Mouse (Mus musculus): ENCODE data around the gene Rasgrf1. TPM values are rescaled to one million over a fixed set of nuclear protein-coding genes. Genes with fewer than 3 reads are reported as not detected.
A peak's percentile ranks its signal among the peaks of the same experiment; 100 is the strongest.
"Not testable (repeated sequence)": the region's sequence is repeated elsewhere in the genome, so short reads cannot be mapped to it uniquely, and the experiment has no call there.

Rasgrf1 gene
- polyA plus RNA-seq, 1 experiment from 2014 or later, result 0.02 TPM

- H3K27ac ChIP-seq (ENCODE audit: low read length), result peak overlapping the region; percentile 73
- no peaks in the 10 kb centered on the region for H3K36me3 ChIP-seq (ENCODE audit: control insufficient read depth, insufficient read depth)
- no peaks in the 10 kb centered on the region; the same call in none of the 2 replicates for H3K27me3 ChIP-seq (ENCODE audit: control insufficient read depth, insufficient read depth, low read depth, low read length)
- peak overlapping the region; percentile 58 for H3K4me3 ChIP-seq (ENCODE audit: low read depth, low read length)
- H3K9ac ChIP-seq (ENCODE audit: low read depth, low read length), result peak overlapping the region; percentile 55
- peak; percentile 88 for ATAC-seq (ENCODE audit: low read depth)
- H3K9me3 ChIP-seq (replicated peaks; ENCODE audit: control insufficient read depth, low read length), result no peaks in the 10 kb centered on the region
- H3K4me2 ChIP-seq (ENCODE audit: low read depth, low read length), result peak overlapping the region; percentile 42
- under 1% methylated on average over 37 of the region's 37 CpGs for WGBS (ENCODE audit: insufficient replicate concordance)
- no peaks in the 10 kb centered on the region for H3K4me1 ChIP-seq (ENCODE audit: control insufficient read depth, low read depth, low read length)
Measured at GRCm38 (mm10) chr9:90054371-90055145, 144.8 kb downstream of the Rasgrf1 start.

- Histone ChIP-seq H3K4me3 (ENCODE audit: low read depth, low read length) (peak overlapping the region; percentile 58), H3K4me1 (ENCODE audit: control insufficient read depth, low read depth, low read length) (no peaks in the 10 kb centered on the region), H3K9ac (ENCODE audit: low read depth, low read length) (no peak overlapping the region), H3K4me2 (ENCODE audit: low read depth, low read length) (peak overlapping the region; percentile 42), H3K27me3 (ENCODE audit: control insufficient read depth, insufficient read depth, low read depth, low read length) (no peaks in the 10 kb centered on the region; the same call in none of the 2 replicates), H3K27ac (ENCODE audit: low read length) (no peak overlapping the region), H3K9me3 (replicated peaks; ENCODE audit: control insufficient read depth, low read length) (no peaks in the 10 kb centered on the region), H3K36me3 (ENCODE audit: control insufficient read depth, insufficient read depth) (no peaks in the 10 kb centered on the region)
- ATAC-seq (ENCODE audit: low read depth), result no peak
- 32% methylated on average over 5 of the region's 5 CpGs for WGBS (ENCODE audit: insufficient replicate concordance)
Measured at GRCm38 (mm10) chr9:90055409-90055808, 145.7 kb downstream of the Rasgrf1 start.

GRCm38 (mm10) chr9:90055911-90056310 lies 146.2 kb downstream of the Rasgrf1 start:
- Histone ChIP-seq H3K4me3 (ENCODE audit: low read depth, low read length) (peak overlapping the region; percentile 58), H3K9me3 (replicated peaks; ENCODE audit: control insufficient read depth, low read length) (no peaks in the 10 kb centered on the region), H3K9ac (ENCODE audit: low read depth, low read length) (no peak overlapping the region), H3K4me2 (ENCODE audit: low read depth, low read length) (peak overlapping the region; percentile 42; the same call in 1 of the 2 replicates), H3K36me3 (ENCODE audit: control insufficient read depth, insufficient read depth) (no peaks in the 10 kb centered on the region), H3K27me3 (ENCODE audit: control insufficient read depth, insufficient read depth, low read depth, low read length) (no peaks in the 10 kb centered on the region; the same call in none of the 2 replicates), H3K27ac (ENCODE audit: low read length) (no peak overlapping the region), H3K4me1 (ENCODE audit: control insufficient read depth, low read depth, low read length) (no peaks in the 10 kb centered on the region)
- ATAC-seq (ENCODE audit: low read depth), result no peak
- WGBS (ENCODE audit: insufficient replicate concordance), result 55% methylated on average over 3 of the region's 3 CpGs

GRCm38 (mm10) chr9:90056716-90057115 lies 147.0 kb downstream of the Rasgrf1 start:
- 36% methylated on average over 2 of the region's 2 CpGs for WGBS (ENCODE audit: insufficient replicate concordance)
- ATAC-seq (ENCODE audit: low read depth), result no peak

GRCm38 (mm10) chr9:90059828-90060573 lies 150.3 kb downstream of the Rasgrf1 start:
- no peak overlapping the region for H3K4me3 ChIP-seq (ENCODE audit: low read depth, low read length)
- H3K36me3 ChIP-seq (ENCODE audit: control insufficient read depth, insufficient read depth), result no peaks in the 10 kb centered on the region
- 52% methylated on average over 9 of the region's 9 CpGs for WGBS (ENCODE audit: insufficient replicate concordance)
- H3K9me3 ChIP-seq (replicated peaks; ENCODE audit: control insufficient read depth, low read length), result no peaks in the 10 kb centered on the region
- no peaks in the 10 kb centered on the region for H3K4me1 ChIP-seq (ENCODE audit: control insufficient read depth, low read depth, low read length)
- no peaks in the 10 kb centered on the region for H3K27me3 ChIP-seq (ENCODE audit: control insufficient read depth, insufficient read depth, low read depth, low read length)
- H3K9ac ChIP-seq (ENCODE audit: low read depth, low read length), result no peak overlapping the region
- ATAC-seq (ENCODE audit: low read depth), result no peak
- H3K27ac ChIP-seq (ENCODE audit: low read length), result no peak overlapping the region; the same call in 1 of the 2 replicates
- H3K4me2 ChIP-seq (ENCODE audit: low read depth, low read length), result no peak overlapping the region

More at GRCm38 (mm10) chr9:90056716-90057115, 147.0 kb downstream of the Rasgrf1 start:
- no peak overlapping the region for H3K9ac ChIP-seq (ENCODE audit: low read depth, low read length)
- no peaks in the 10 kb centered on the region for H3K4me1 ChIP-seq (ENCODE audit: control insufficient read depth, low read depth, low read length)
- H3K4me2 ChIP-seq (ENCODE audit: low read depth, low read length), result no peak overlapping the region
- no peak overlapping the region for H3K27ac ChIP-seq (ENCODE audit: low read length)
- H3K9me3 ChIP-seq (replicated peaks; ENCODE audit: control insufficient read depth, low read length), result no peaks in the 10 kb centered on the region
- no peaks in the 10 kb centered on the region for H3K36me3 ChIP-seq (ENCODE audit: control insufficient read depth, insufficient read depth)
- H3K4me3 ChIP-seq (ENCODE audit: low read depth, low read length), result no peak overlapping the region
- no peaks in the 10 kb centered on the region; the same call in none of the 2 replicates for H3K27me3 ChIP-seq (ENCODE audit: control insufficient read depth, insufficient read depth, low read depth, low read length)

- no peak overlapping the region for H3K4me2 ChIP-seq (ENCODE audit: low read depth, low read length)
- no peak overlapping the region for H3K9ac ChIP-seq (ENCODE audit: low read depth, low read length)
- ATAC-seq (ENCODE audit: low read depth), result no peak
- no peaks in the 10 kb centered on the region for H3K36me3 ChIP-seq (ENCODE audit: control insufficient read depth, insufficient read depth)
- H3K4me3 ChIP-seq (ENCODE audit: low read depth, low read length), result no peak overlapping the region
- no peak overlapping the region; the same call in 1 of the 2 replicates for H3K27ac ChIP-seq (ENCODE audit: low read length)
- no peaks in the 10 kb centered on the region for H3K4me1 ChIP-seq (ENCODE audit: control insufficient read depth, low read depth, low read length)
- 62% methylated on average over 2 of the region's 2 CpGs for WGBS (ENCODE audit: insufficient replicate concordance)
- H3K9me3 ChIP-seq (replicated peaks; ENCODE audit: control insufficient read depth, low read length), result no peaks in the 10 kb centered on the region
- H3K27me3 ChIP-seq (ENCODE audit: control insufficient read depth, insufficient read depth, low read depth, low read length), result no peaks in the 10 kb centered on the region
Measured at GRCm38 (mm10) chr9:90060574-90060875, 150.8 kb downstream of the Rasgrf1 start.

- not testable (repeated sequence) for H3K4me3 ChIP-seq (ENCODE audit: low read depth, low read length); ATAC-seq (ENCODE audit: low read depth); H3K4me1 ChIP-seq (ENCODE audit: control insufficient read depth, low read depth, low read length); H3K4me2 ChIP-seq (ENCODE audit: low read depth, low read length); H3K9ac ChIP-seq (ENCODE audit: low read depth, low read length); H3K9me3 ChIP-seq (replicated peaks; ENCODE audit: control insufficient read depth, low read length); H3K36me3 ChIP-seq (ENCODE audit: control insufficient read depth, insufficient read depth); H3K27ac ChIP-seq (ENCODE audit: low read length); H3K27me3 ChIP-seq (ENCODE audit: control insufficient read depth, insufficient read depth, low read depth, low read length)
- WGBS (ENCODE audit: insufficient replicate concordance), result 62% methylated on average over 5 of the region's 5 CpGs
Measured at GRCm38 (mm10) chr9:90060932-90061331, 151.2 kb downstream of the Rasgrf1 start.

GRCm38 (mm10) chr9:90067341-90067740 lies 157.6 kb downstream of the Rasgrf1 start:
- Histone ChIP-seq H3K27ac (ENCODE audit: low read length) (no peak overlapping the region), H3K27me3 (ENCODE audit: control insufficient read depth, insufficient read depth, low read depth, low read length) (no peaks in the 10 kb centered on the region), H3K36me3 (ENCODE audit: control insufficient read depth, insufficient read depth) (no peaks in the 10 kb centered on the region), H3K4me2 (ENCODE audit: low read depth, low read length) (no peak overlapping the region), H3K9ac (ENCODE audit: low read depth, low read length) (no peak overlapping the region), H3K4me3 (ENCODE audit: low read depth, low read length) (no peak overlapping the region), H3K4me1 (ENCODE audit: control insufficient read depth, low read depth, low read length) (no peaks in the 10 kb centered on the region), H3K9me3 (replicated peaks; ENCODE audit: control insufficient read depth, low read length) (no peaks in the 10 kb centered on the region)
- no peak for ATAC-seq (ENCODE audit: low read depth)
- 21% methylated on average over 2 of the region's 2 CpGs for WGBS (ENCODE audit: insufficient replicate concordance)

- no peak overlapping the region for H3K4me2 ChIP-seq (ENCODE audit: low read depth, low read length)
- H3K9ac ChIP-seq (ENCODE audit: low read depth, low read length), result no peak overlapping the region
- H3K36me3 ChIP-seq (ENCODE audit: control insufficient read depth, insufficient read depth), result no peaks in the 10 kb centered on the region
- H3K27ac ChIP-seq (ENCODE audit: low read length), result no peak overlapping the region
- no peak overlapping the region for H3K4me3 ChIP-seq (ENCODE audit: low read depth, low read length)
- H3K9me3 ChIP-seq (replicated peaks; ENCODE audit: control insufficient read depth, low read length), result no peaks in the 10 kb centered on the region
- WGBS (ENCODE audit: insufficient replicate concordance), result 66% methylated on average over 6 of the region's 6 CpGs
- H3K27me3 ChIP-seq (ENCODE audit: control insufficient read depth, insufficient read depth, low read depth, low read length), result no peaks in the 10 kb centered on the region
- no peak for ATAC-seq (ENCODE audit: low read depth)
- no peaks in the 10 kb centered on the region for H3K4me1 ChIP-seq (ENCODE audit: control insufficient read depth, low read depth, low read length)
Measured at GRCm38 (mm10) chr9:90068786-90069185, 159.1 kb downstream of the Rasgrf1 start.
